Mouse (Mus musculus) embryonic facial prominence, embryonic 12.5 days (tissue): ENCODE results near the gene Ebp. TPM values are rescaled to one million over a fixed set of nuclear protein-coding genes. Genes with fewer than 3 reads are reported as not detected.
A peak's percentile ranks its signal among the peaks of the same experiment; 100 is the strongest.

Source experiments
- ATAC-seq: fragments of 200-750 bp; cut with Nextera tagmentation; 2 replicates; pipeline ENCODE4 v1.8.0; 2017; ENCODE audit not compliant: insufficient number of reproducible peaks, insufficient read depth, low FRiP score, low TSS enrichment
- H3K27ac ChIP-seq: fragments of 300-500 bp; sonication (generic); 2 replicates; pipeline ENCODE4 v1.5.1; 2016; ENCODE audit warnings: mild to moderate bottlenecking
- H3K27me3 ChIP-seq: fragments of 300-500 bp; sonication (generic); 2 replicates; pipeline ENCODE4 v1.6.1; 2016; ENCODE audit warnings: mild to moderate bottlenecking, moderate library complexity
- H3K36me3 ChIP-seq: fragments of 300-500 bp; sonication (generic); 2 replicates; pipeline ENCODE4 v1.6.1; 2016; ENCODE audit warnings: mild to moderate bottlenecking
- H3K4me1 ChIP-seq: fragments of 300-500 bp; sonication (generic); 2 replicates; pipeline ENCODE4 v1.6.1; 2016
- H3K4me2 ChIP-seq: fragments of 300-500 bp; sonication (generic); replicated peaks from 2 replicates; pipeline ENCODE4 v1.6.1; 2016; ENCODE audit warnings: mild to moderate bottlenecking, moderate library complexity
- H3K4me3 ChIP-seq: fragments of 300-500 bp; sonication (generic); 2 replicates; pipeline ENCODE4 v1.5.1; 2016; ENCODE audit warnings: mild to moderate bottlenecking
- H3K9ac ChIP-seq: fragments of 300-500 bp; sonication (generic); 2 replicates; pipeline ENCODE4 v1.6.1; 2016; ENCODE audit warnings: mild to moderate bottlenecking, moderate library complexity
- H3K9me3 ChIP-seq: fragments of 300-500 bp; sonication (generic); 2 replicates; pipeline ENCODE4 v1.6.1; 2016; ENCODE audit warnings: mild to moderate bottlenecking, moderate library complexity
- WGBS: fragments of 180-500 bp; shearing (Covaris S2); methylation state at CpG from one replicate; pipeline ENCODE4 v1.1.7; 2016; 5-methylcytosine and 5-hydroxymethylcytosine counted together
- polyA plus RNA-seq: library from polyadenylated mRNA; unstranded; fragments of >200 nt; fragmentation: Nextera tagmentation; extraction: Ambion mirVana; gene quantifications from 2 replicates; pipeline ENCODE4 v1.2.1, GENCODE M21; 2016

The Ebp gene
- polyA plus RNA-seq, 1 experiment from 2014 or later, result 28.4 TPM

- Histone ChIP-seq H3K27ac (no peak overlapping the region), H3K4me2 (no peak overlapping the region), H3K27me3 (no peaks in the 10 kb centered on the region), H3K9me3 (no peaks in the 10 kb centered on the region), H3K36me3 (no peaks in the 10 kb centered on the region), H3K4me1 (no peaks in the 10 kb centered on the region), H3K9ac (no peak overlapping the region), H3K4me3 (no peak overlapping the region)
- 50% methylated on average over 2 of the region's 2 CpGs for WGBS
- ATAC-seq, result no peak
These were observed 16.4 kb upstream of the Ebp start for GRCm38 (mm10) chrX:8209720-8210119.

DNA sequence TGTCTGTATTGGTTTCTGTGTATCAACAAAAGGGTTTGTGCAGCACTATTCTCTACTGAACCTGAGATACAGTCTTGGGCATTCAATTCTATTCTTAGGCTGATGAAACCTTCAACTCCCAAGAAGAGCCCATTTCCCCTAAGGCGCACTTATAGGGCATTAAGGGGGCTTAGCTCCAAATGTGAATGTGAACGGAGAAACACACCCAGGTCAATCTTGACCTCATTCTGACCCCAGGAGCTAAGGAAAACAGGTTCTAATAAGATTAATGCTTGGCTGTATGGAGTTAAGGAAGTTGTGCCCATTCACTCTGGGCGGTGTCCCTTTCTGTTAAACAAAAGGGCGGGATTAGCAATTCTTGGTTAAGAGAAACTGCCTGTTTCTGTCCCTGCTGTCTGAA lies 13.9 kb upstream of the Ebp start:
- Histone ChIP-seq H3K27ac (no peak overlapping the region), H3K9ac (no peak overlapping the region), H3K36me3 (no peaks in the 10 kb centered on the region), H3K9me3 (no peaks in the 10 kb centered on the region), H3K4me3 (no peak overlapping the region), H3K27me3 (no peaks in the 10 kb centered on the region), H3K4me2 (no peak overlapping the region; the same call in 1 of the 2 replicates), H3K4me1 (no peaks in the 10 kb centered on the region)
- 22% methylated on average over 4 of the region's 4 CpGs for WGBS
- no peak for ATAC-seq

GRCm38 (mm10) chrX:8206694-8207197 lies 13.4 kb upstream of the Ebp start:
- Histone ChIP-seq H3K27ac (no peak overlapping the region), H3K4me1 (no peaks in the 10 kb centered on the region), H3K4me3 (peak overlapping the region; percentile 47), H3K4me2 (peak overlapping the region; percentile 45), H3K9ac (no peak overlapping the region; the same call in 1 of the 2 replicates), H3K9me3 (no peaks in the 10 kb centered on the region), H3K27me3 (no peaks in the 10 kb centered on the region), H3K36me3 (no peaks in the 10 kb centered on the region)
- ATAC-seq, result no peak
- 16% methylated on average over 11 of the region's 11 CpGs for WGBS

- Histone ChIP-seq H3K27ac (no peak within 1 kb of the TSS), H3K4me3 (peak within 1 kb of the TSS; percentile 47), H3K9ac (peak within 1 kb of the TSS; percentile 47), H3K9me3 (no peaks in the 10 kb centered on the region), H3K4me1 (no peaks in the 10 kb centered on the region), H3K4me2 (peak within 1 kb of the TSS; percentile 45), H3K27me3 (no peaks in the 10 kb centered on the region), H3K36me3 (no peaks in the 10 kb centered on the region)
- ATAC-seq, result peak; percentile 92
- 17% methylated on average over 38 of the region's 46 CpGs for WGBS
These were observed 12.8 kb upstream of the Ebp start, which contains the start of gene Porcn for GRCm38 (mm10) chrX:8206015-8206693. Gene Porcn (minus strand): TSS chrX:8206525.

GRCm38 (mm10) chrX:8205551-8205950 lies 12.2 kb upstream of the Ebp start:
- 35% methylated on average over 7 of the region's 7 CpGs for WGBS
- Histone ChIP-seq H3K9me3 (no peaks in the 10 kb centered on the region), H3K9ac (peak overlapping the region; percentile 47), H3K27me3 (no peaks in the 10 kb centered on the region), H3K4me3 (peak overlapping the region; percentile 47), H3K27ac (no peak overlapping the region), H3K4me2 (peak overlapping the region; percentile 45), H3K36me3 (no peaks in the 10 kb centered on the region), H3K4me1 (no peaks in the 10 kb centered on the region)
- ATAC-seq, result no peak

GRCm38 (mm10) chrX:8205088-8205487 lies 11.8 kb upstream of the Ebp start:
- Histone ChIP-seq H3K9me3 (no peaks in the 10 kb centered on the region), H3K27ac (no peak overlapping the region), H3K4me3 (0 out of 2 replicates have a peak overlapping the region, but pooled peaks have one; percentile 47), H3K9ac (no peak overlapping the region), H3K4me2 (no peak overlapping the region), H3K4me1 (no peaks in the 10 kb centered on the region), H3K36me3 (no peaks in the 10 kb centered on the region), H3K27me3 (no peaks in the 10 kb centered on the region)
- ATAC-seq, result no peak
- WGBS, result 63% methylated on average over 4 of the region's 4 CpGs

DNA sequence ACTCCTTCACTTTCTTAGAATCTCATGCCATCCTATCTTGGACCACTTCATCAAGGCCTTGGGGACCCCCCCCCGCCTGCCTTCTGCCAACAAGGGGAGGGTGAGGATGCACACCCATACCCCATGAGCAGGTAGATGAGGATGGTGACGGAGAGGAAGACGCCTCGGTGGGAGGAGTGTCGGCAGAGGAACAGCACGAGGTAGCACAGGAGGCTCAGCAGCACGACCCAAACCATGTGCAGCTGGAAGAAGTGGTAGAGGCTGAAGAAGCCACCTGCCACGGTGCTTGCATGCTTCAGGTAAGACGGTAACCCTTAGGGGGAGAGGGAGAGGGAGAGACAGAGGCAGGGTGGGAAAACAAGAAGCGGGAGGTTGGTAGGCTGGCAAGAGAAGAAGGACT lies 10.8 kb upstream of the Ebp start:
- H3K4me1 ChIP-seq, result no peaks in the 10 kb centered on the region
- no peak for ATAC-seq
- H3K4me3 ChIP-seq, result no peak overlapping the region
- no peak overlapping the region for H3K9ac ChIP-seq
- no peaks in the 10 kb centered on the region for H3K9me3 ChIP-seq
- H3K27me3 ChIP-seq, result no peaks in the 10 kb centered on the region
- WGBS, result 80% methylated on average over 10 of the region's 10 CpGs
- H3K36me3 ChIP-seq, result no peaks in the 10 kb centered on the region
- H3K4me2 ChIP-seq, result no peak overlapping the region
- no peak overlapping the region for H3K27ac ChIP-seq

- Histone ChIP-seq H3K27me3 (no peaks in the 10 kb centered on the region), H3K9me3 (no peaks in the 10 kb centered on the region), H3K4me3 (no peak overlapping the region), H3K27ac (no peak overlapping the region), H3K4me1 (no peaks in the 10 kb centered on the region), H3K9ac (no peak overlapping the region), H3K36me3 (peaks cover 5% of the 10 kb centered on the region; the same call in 1 of the 2 replicates), H3K4me2 (no peak overlapping the region)
- ATAC-seq, result no peak
- 90% methylated on average over 14 of the region's 14 CpGs for WGBS
These were observed 9.8 kb upstream of the Ebp start for GRCm38 (mm10) chrX:8203105-8203504.

DNA sequence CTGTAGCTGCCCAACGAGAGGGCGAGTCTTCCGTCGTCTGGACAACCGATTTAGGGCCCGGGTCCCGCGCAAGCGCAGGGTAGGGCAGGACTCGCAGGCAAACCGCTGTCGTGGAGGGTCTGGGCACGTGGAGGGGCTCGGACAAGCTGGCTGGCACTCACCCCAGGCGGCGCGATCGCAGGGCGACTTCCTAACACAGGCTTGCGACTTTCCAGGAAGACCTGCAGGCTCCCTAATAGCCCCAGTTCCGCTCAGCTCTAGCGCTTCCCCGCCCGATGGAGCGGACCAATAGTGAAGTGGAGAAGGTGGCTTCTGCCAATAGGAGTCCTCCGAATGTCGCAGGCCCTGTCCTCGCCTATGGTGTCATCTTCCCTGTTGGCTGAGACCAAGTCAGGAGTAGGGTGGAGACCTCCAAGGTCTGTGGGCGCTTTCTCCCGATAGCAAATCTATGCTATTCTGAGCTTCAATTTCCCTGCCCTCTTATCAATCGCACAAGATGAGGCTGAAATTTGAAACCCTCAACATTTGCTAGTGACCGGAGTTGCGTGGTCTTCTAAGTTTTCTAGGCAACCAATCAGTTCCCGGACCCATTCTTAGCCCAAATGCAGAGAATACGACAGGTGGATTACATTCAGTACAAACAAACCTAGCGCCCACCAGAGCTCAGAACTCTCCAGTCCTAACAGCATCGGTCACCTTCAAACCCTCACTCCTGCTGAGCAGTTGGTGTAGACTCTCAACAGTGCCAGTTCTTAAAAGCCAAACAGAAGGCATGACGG lies 483 bp downstream of the Ebp start:
- whole genome bisulfite sequencing, result 15% methylated on average over 38 of the region's 38 CpGs
- peak overlapping the region; percentile 47 for H3K9ac ChIP-seq
- peak overlapping the region; percentile 51 for H3K4me3 ChIP-seq
- ATAC-seq, result peak; percentile 95
- H3K4me1 ChIP-seq, result no peaks in the 10 kb centered on the region
- H3K4me2 ChIP-seq, result peak overlapping the region; percentile 52
- H3K9me3 ChIP-seq, result no peaks in the 10 kb centered on the region
- H3K27me3 ChIP-seq, result no peaks in the 10 kb centered on the region
- no peaks in the 10 kb centered on the region for H3K36me3 ChIP-seq
- peak overlapping the region; percentile 82; the same call in 1 of the 2 replicates for H3K27ac ChIP-seq

DNA sequence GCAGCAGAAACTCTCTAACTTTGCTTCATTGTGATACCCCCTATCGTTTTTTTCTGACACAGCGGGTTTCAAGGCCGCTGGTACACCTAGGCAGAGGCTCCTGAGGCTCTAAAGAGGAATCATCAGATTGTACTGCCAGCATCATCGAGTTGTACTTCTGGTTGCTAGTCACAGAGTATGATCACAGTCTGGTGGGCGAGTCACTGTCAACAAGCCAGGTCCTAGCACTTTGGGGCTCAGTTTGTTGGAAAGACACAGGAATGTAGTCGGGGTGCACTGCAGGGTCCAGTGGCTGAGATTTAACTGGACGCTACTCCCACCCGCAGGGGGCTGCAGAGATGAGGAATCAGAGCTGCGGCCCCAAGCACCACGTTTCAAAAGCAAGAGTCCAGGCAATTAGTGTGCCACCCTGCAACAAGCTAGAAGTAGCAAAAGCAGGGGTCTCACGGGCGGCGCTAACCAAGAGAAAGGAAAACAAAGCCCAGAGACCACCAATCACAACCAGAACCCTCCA lies 1.1 kb downstream of the Ebp start:
- Histone ChIP-seq H3K9ac (peak overlapping the region; percentile 47), H3K27ac (peak overlapping the region; percentile 82; the same call in 1 of the 2 replicates), H3K36me3 (no peaks in the 10 kb centered on the region), H3K4me1 (no peaks in the 10 kb centered on the region), H3K4me3 (peak overlapping the region; percentile 51), H3K27me3 (no peaks in the 10 kb centered on the region), H3K4me2 (peak overlapping the region; percentile 52), H3K9me3 (no peaks in the 10 kb centered on the region)
- WGBS, result 18% methylated on average over 11 of the region's 13 CpGs
- ATAC-seq, result peak; percentile 55; the same call in 1 of the 2 replicates

GRCm38 (mm10) chrX:8182871-8183540 lies 10.3 kb downstream of the Ebp start:
- no peak overlapping the region for H3K9ac ChIP-seq
- ATAC-seq, result no peak
- H3K36me3 ChIP-seq, result no peaks in the 10 kb centered on the region
- no peak overlapping the region for H3K27ac ChIP-seq
- no peak overlapping the region for H3K4me3 ChIP-seq
- H3K27me3 ChIP-seq, result no peaks in the 10 kb centered on the region
- no peak overlapping the region for H3K4me2 ChIP-seq
- H3K9me3 ChIP-seq, result no peaks in the 10 kb centered on the region
- 30% methylated on average over 7 of the region's 7 CpGs for WGBS
- H3K4me1 ChIP-seq, result no peaks in the 10 kb centered on the region
